Mouse (Mus musculus) forebrain, embryonic 11.5 days (tissue): Measurements from ENCODE around the gene Wdr5. TPM values are rescaled to one million over a fixed set of nuclear protein-coding genes. Genes with fewer than 3 reads are reported as not detected.

ENCODE experiments used
- ATAC-seq: fragments of 200-750 bp; cut with Nextera tagmentation; replicated peaks from 2 replicates; pipeline ENCODE4 v1.8.0; 2017; ENCODE audit warnings: moderate TSS enrichment; ENCODE audit not compliant: low FRiP score
- DNase-seq: peaks from one replicate; pipeline ENCODE4 v3.0.0-alpha.2; 2017; ENCODE audit warnings: low spot score
- H3K27ac ChIP-seq: fragments of 300-500 bp; sonication (generic); 2 replicates; pipeline ENCODE4 v1.5.1; 2014; ENCODE audit warnings: low read depth, low read length
- H3K27me3 ChIP-seq: fragments of 300-500 bp; sonication (generic); 2 replicates; pipeline ENCODE4 v1.6.1; 2014; ENCODE audit warnings: mild to moderate bottlenecking, low read length, mixed read lengths; ENCODE audit not compliant: control insufficient read depth, insufficient read depth
- H3K36me3 ChIP-seq: fragments of 300-500 bp; sonication (generic); 2 replicates; pipeline ENCODE4 v1.6.1; 2014; ENCODE audit warnings: mild to moderate bottlenecking, low read length, moderate library complexity, mixed read lengths; ENCODE audit not compliant: control insufficient read depth, insufficient read depth
- H3K4me1 ChIP-seq: fragments of 300-500 bp; sonication (generic); replicated peaks from 2 replicates; pipeline ENCODE4 v1.6.1; 2014; ENCODE audit warnings: low read length, mixed read lengths; ENCODE audit not compliant: control insufficient read depth, insufficient read depth
- H3K4me2 ChIP-seq: fragments of 300-500 bp; sonication (generic); 2 replicates; pipeline ENCODE4 v1.6.1; 2014; ENCODE audit warnings: low read depth, mild to moderate bottlenecking, low read length, moderate library complexity, mixed read lengths; ENCODE audit not compliant: severe bottlenecking
- H3K4me3 ChIP-seq: fragments of 300-500 bp; sonication (generic); 2 replicates; pipeline ENCODE4 v1.5.1; 2014; ENCODE audit warnings: low read depth, low read length
- H3K9ac ChIP-seq: fragments of 300-500 bp; sonication (generic); 2 replicates; pipeline ENCODE4 v1.6.1; 2014; ENCODE audit warnings: low read length
- H3K9me3 ChIP-seq: fragments of 300-500 bp; sonication (generic); 2 replicates; pipeline ENCODE4 v1.6.1; 2016; ENCODE audit warnings: low read length, mixed read lengths; ENCODE audit not compliant: control insufficient read depth
- WGBS: fragments of 180-500 bp; shearing (Covaris S2); extraction: QIAGEN DNeasy Blood & Tissue Kit; methylation state at CpG from one replicate; pipeline ENCODE4 v1.1.7; 2014; 5-methylcytosine and 5-hydroxymethylcytosine counted together
- polyA plus RNA-seq: library from polyadenylated mRNA; unstranded; fragments of >200 nt; fragmentation: Nextera tagmentation; extraction: Ambion mirVana; gene quantifications from 2 replicates; pipeline ENCODE4 v1.2.1, GENCODE M21; 2014

Gene Wdr5
- polyA plus RNA-seq, 1 experiment from 2014 or later = 74.5 TPM

GRCm38 (mm10) chr2:27572261-27572793 is 57.4 kb downstream of the Wdr5 start:
- Histone ChIP-seq H3K27ac (0 out of 2 replicates have a peak overlapping the region, but pooled peaks have one; percentile 25), H3K9ac (no peak overlapping the region), H3K4me2 (no peak overlapping the region), H3K9me3 (no peaks in the 10 kb centered on the region), H3K4me1 (peaks cover 11% of the 10 kb centered on the region), H3K4me3 (no peak overlapping the region), H3K27me3 (peaks cover 39% of the 10 kb centered on the region), H3K36me3 (no peaks in the 10 kb centered on the region)
- DNase-seq (peak; percentile 69), ATAC-seq (peak; percentile 73)
- 50% methylated on average over 8 of the region's 8 CpGs for WGBS

- Histone ChIP-seq H3K9me3 (no peaks in the 10 kb centered on the region), H3K27me3 (peaks cover 38% of the 10 kb centered on the region), H3K4me2 (no peak overlapping the region; the same call in 1 of the 2 replicates), H3K27ac (peak overlapping the region; percentile 25; the same call in 1 of the 2 replicates), H3K4me3 (no peak overlapping the region), H3K36me3 (no peaks in the 10 kb centered on the region), H3K4me1 (peaks cover 11% of the 10 kb centered on the region), H3K9ac (no peak overlapping the region)
- 43% methylated on average over 18 of the region's 18 CpGs for WGBS
- peak; percentile 84 for DNase-seq
- peak; percentile 92 for ATAC-seq
Measured at GRCm38 (mm10) chr2:27572928-27573627, 58.1 kb downstream of the Wdr5 start.

DNA sequence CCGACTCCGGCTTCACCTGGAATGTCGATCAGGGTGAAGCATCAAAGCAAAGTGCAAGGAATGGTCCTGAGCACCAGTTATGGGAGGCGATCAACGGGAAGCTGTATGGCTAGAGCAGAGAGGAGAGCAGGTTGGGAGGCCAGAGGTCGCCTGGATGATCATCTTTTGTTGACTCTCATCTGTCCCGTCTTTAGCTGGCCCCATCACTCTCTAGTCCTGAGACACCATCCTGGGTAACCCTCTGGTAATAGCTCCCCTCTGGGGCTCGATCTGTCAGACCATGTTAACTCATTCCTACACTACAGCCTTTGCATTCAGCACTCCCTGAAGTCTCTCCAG is 58.6 kb downstream of the Wdr5 start:
- ATAC-seq (no peak; the same call in 1 of the 2 replicates), DNase-seq (no peak)
- no peak overlapping the region for H3K9ac ChIP-seq
- no peaks in the 10 kb centered on the region for H3K9me3 ChIP-seq
- peaks cover 34% of the 10 kb centered on the region for H3K27me3 ChIP-seq
- H3K4me1 ChIP-seq = peaks cover 11% of the 10 kb centered on the region
- peak overlapping the region; percentile 7; the same call in 1 of the 2 replicates for H3K27ac ChIP-seq
- WGBS = 84% methylated on average over 8 of the region's 8 CpGs
- no peak overlapping the region for H3K4me3 ChIP-seq
- H3K4me2 ChIP-seq = no peak overlapping the region
- H3K36me3 ChIP-seq = no peaks in the 10 kb centered on the region

- Histone ChIP-seq H3K9me3 (no peaks in the 10 kb centered on the region), H3K27ac (no peak overlapping the region), H3K36me3 (no peaks in the 10 kb centered on the region), H3K4me1 (peaks cover 11% of the 10 kb centered on the region), H3K4me3 (no peak overlapping the region), H3K4me2 (no peak overlapping the region), H3K9ac (no peak overlapping the region), H3K27me3 (peaks cover 27% of the 10 kb centered on the region)
- WGBS = 91% methylated on average over 4 of the region's 4 CpGs
- no peak for DNase-seq
- ATAC-seq = no peak
Measured at GRCm38 (mm10) chr2:27576416-27576815, 61.5 kb downstream of the Wdr5 start.

GRCm38 (mm10) chr2:27578552-27578951 is 63.6 kb downstream of the Wdr5 start:
- Histone ChIP-seq H3K36me3 (no peaks in the 10 kb centered on the region), H3K4me1 (peaks cover under 1% of the 10 kb centered on the region), H3K4me2 (no peak overlapping the region), H3K9ac (no peak overlapping the region), H3K4me3 (no peak overlapping the region), H3K9me3 (no peaks in the 10 kb centered on the region), H3K27ac (no peak overlapping the region), H3K27me3 (peaks cover 24% of the 10 kb centered on the region)
- ATAC-seq (no peak), DNase-seq (no peak)
- WGBS = 85% methylated on average over 4 of the region's 4 CpGs

GRCm38 (mm10) chr2:27582112-27582511 is 67.2 kb downstream of the Wdr5 start:
- WGBS = 64% methylated on average over 11 of the region's 11 CpGs
- ATAC-seq = no peak
- no peak overlapping the region for H3K27ac ChIP-seq
- H3K4me3 ChIP-seq = no peak overlapping the region
- H3K27me3 ChIP-seq = peaks cover 6% of the 10 kb centered on the region; the same call in 1 of the 2 replicates
- H3K9me3 ChIP-seq = no peaks in the 10 kb centered on the region
- H3K36me3 ChIP-seq = no peaks in the 10 kb centered on the region
- no peak overlapping the region for H3K4me2 ChIP-seq
- H3K4me1 ChIP-seq = no peaks in the 10 kb centered on the region
- no peak overlapping the region for H3K9ac ChIP-seq
- no peak for DNase-seq

- no peak overlapping the region for H3K9ac ChIP-seq
- no peaks in the 10 kb centered on the region for H3K9me3 ChIP-seq
- DNase-seq (no peak), ATAC-seq (no peak)
- H3K4me3 ChIP-seq = no peak overlapping the region
- H3K4me1 ChIP-seq = no peaks in the 10 kb centered on the region
- H3K27me3 ChIP-seq = peaks cover 4% of the 10 kb centered on the region; the same call in 1 of the 2 replicates
- H3K27ac ChIP-seq = no peak overlapping the region
- H3K36me3 ChIP-seq = no peaks in the 10 kb centered on the region
- H3K4me2 ChIP-seq = no peak overlapping the region
- 83% methylated on average over 2 of the region's 2 CpGs for WGBS
Measured at GRCm38 (mm10) chr2:27583019-27583418, 68.1 kb downstream of the Wdr5 start.

GRCm38 (mm10) chr2:27584546-27584945 is 69.6 kb downstream of the Wdr5 start:
- WGBS = 92% methylated on average over 13 of the region's 13 CpGs
- H3K27ac ChIP-seq = no peak overlapping the region
- no peak for DNase-seq
- no peaks in the 10 kb centered on the region for H3K9me3 ChIP-seq
- no peaks in the 10 kb centered on the region for H3K4me1 ChIP-seq
- no peak overlapping the region for H3K4me3 ChIP-seq
- H3K27me3 ChIP-seq = no peaks in the 10 kb centered on the region
- no peak overlapping the region for H3K9ac ChIP-seq
- no peak for ATAC-seq
- no peaks in the 10 kb centered on the region for H3K36me3 ChIP-seq
- no peak overlapping the region for H3K4me2 ChIP-seq
